Mouse (Mus musculus) cerebellum, adult 11-12 months (tissue): ENCODE results near the gene Adam11.

Experiments
- DNase-seq: peaks from one replicate; pipeline ENCODE4 v3.0.0; 2022

Gene Adam11

DNA sequence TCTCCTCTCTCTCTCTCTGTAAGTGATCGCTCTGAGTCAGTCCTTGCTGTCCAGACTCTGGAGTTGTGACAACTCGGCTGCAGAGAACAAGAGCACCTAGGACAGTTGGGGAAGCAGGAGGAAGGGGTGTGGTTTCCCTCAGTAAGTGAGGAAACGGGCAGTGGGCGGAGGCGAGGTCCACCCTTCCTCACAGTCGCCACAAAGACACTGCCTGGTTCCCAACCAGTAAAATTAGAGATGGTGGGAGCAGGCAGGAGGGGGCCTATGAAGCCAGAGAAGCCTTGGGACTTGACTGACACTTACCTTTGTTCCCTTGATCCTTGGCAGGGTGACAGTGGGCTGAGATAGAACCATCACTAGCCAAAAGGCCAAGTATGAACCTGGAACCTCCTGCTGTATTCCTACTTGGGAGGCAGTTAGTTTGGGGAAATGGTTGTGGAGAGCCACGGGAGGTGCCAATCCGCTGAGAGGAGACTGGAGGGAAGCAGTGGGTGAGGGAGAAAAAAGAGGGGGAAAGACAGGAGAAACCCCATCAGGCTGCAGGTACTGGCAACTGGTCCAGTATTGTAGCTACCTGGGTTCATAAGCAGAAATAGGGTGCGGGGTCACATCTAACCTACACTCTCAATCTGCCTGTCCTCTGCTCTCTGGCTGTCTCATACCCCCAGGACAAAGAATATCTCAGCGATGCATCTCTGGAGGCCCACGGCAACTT lies 19.2 kb downstream of the Adam11 start:
- peak; percentile 48 for DNase-seq

DNA sequence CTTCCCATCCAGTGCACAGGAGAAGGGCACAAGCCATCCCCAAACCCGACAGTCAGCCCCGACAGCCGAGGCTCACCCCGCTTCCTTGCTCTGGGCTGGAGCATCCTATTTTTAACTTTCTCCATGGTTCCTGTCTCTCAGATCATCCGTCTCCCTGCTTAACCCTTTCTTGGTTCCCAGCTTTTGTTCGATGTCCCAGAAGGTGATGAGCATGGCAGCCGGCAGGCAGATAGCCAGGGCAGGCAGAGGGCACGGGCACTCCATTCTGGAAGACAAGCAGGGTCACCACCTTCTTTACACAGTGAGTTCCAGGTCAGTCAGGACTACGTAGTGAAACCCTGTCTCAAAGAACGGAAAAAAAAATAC lies 19.7 kb downstream of the Adam11 start:
- no peak for DNase-seq

DNA sequence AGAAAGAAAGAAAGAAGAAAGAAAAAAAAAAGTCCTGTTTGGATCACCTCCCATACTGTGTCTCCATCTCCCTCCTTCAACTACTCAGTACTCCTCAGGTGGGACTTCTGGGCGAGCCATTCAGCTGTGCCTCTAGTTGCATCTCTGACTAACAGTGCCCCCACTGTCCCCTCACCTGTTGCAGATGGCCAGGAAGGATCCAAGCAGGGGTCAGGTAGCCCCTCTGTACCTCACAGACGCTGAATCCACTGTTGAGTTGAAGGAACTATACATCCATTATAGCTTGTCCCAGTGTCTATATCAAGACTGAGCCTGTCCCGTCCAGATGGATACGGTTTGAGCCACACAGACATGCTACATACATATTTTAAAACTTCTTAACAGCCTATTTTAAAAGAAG lies 20.3 kb downstream of the Adam11 start:
- DNase-seq = no peak

DNA sequence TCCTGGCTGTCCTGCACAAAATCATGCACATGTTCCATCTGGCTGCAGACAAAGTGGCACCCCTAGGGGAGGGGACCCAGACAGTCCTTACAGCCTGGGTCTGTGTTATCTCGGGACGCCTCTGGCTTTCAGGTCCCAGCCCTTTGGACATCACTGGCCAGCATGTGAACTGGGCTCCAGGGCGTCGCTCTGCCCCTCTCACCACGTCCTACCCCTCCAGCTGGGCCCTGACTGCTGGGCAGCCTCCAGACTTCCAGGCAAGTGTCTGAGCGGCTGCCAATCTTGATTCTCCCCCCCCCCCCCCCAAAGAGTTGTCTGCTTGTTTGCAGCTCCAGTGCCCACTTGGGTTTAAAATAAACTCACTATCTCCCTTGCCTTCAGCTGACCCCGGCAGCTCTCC lies 22.2 kb downstream of the Adam11 start:
- DNase-seq = no peak

- no peak for DNase-seq
These were observed 26.5 kb downstream of the Adam11 start for GRCm38 (mm10) chr11:102787688-102788177.

- DNase-seq = no peak
These were observed 30.6 kb downstream of the Adam11 start for GRCm38 (mm10) chr11:102791682-102792445.

GRCm38 (mm10) chr11:102794157-102794556 lies 32.9 kb downstream of the Adam11 start:
- DNase-seq = no peak

DNA sequence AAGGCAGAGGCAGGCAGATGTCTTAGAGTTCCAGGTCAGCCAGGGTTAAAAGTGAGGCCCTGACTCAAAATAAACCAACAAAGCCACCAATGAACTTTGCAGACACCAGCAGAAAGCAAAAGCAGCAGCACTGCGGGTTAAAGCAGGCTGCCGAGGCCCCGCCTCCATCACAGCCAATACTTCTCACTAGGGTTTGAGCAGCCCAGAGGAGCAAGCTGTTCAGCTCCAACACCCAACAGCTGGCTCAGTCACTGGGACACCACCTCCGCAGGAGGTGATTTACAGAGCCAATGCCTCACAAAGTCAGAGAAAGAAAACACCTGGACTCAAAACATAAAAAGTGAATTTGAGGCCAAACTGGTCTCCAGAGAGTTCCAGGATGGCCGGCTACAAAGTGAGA lies 42.2 kb downstream of the Adam11 start:
- no peak for DNase-seq

GRCm38 (mm10) chr11:102808246-102808645 lies 47.0 kb downstream of the Adam11 start:
- DNase-seq = no peak

- no peak for DNase-seq
These were observed 49.7 kb downstream of the Adam11 start for GRCm38 (mm10) chr11:102810721-102811485.

- DNase-seq = no peak
These were observed 53.6 kb downstream of the Adam11 start for GRCm38 (mm10) chr11:102814881-102815280.

DNA sequence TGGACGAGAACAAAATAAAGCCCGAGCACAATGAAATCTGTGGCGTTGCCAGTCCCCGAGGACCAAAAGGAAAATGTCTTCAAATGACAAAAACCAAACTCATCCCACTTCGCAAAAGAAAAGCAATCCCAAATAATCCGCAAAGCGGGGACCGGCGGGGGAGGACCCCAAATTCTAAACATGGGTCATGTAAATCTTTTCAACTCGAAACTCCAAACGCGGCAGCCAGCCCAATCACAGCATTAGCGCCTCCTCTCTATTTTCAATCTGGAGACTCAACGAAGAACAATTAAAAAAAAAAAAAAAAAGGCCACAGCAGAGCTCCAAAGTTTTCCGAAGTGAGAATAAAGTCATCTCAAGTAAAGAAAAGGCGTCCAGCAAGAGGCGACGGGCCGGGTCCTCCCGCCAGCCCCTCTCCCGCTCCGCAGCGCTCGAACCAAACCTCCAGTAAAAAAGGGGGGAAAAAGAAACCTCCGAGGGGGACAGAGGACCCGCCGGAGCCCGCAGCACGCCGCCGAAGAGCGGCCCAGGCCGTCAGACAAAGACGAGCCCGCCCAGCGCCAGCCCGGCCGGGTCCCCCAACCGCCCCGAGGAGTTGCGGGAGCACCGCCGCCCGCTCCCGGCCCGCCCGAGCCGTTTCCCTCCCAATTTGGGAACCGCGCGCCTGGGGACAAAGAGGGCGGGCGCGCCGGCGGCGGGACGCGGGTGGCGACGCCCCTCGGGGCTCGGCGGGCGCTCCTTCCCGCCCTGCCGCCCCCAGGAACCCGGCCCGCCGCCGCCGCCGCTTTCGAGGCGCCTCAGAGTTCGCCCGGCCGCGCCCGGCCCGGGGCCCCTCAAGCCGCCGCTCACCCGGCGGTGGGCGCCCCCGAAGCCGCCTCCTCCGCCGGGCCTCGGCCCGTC lies 57.1 kb downstream of the Adam11 start:
- no peak for DNase-seq

- DNase-seq = peak; percentile 26
These were observed 58.0 kb downstream of the Adam11 start, which contains the start of gene Gjc1 for GRCm38 (mm10) chr11:102819021-102819782. TSS of gene Gjc1 (minus strand) at chr11:102819700.

DNA sequence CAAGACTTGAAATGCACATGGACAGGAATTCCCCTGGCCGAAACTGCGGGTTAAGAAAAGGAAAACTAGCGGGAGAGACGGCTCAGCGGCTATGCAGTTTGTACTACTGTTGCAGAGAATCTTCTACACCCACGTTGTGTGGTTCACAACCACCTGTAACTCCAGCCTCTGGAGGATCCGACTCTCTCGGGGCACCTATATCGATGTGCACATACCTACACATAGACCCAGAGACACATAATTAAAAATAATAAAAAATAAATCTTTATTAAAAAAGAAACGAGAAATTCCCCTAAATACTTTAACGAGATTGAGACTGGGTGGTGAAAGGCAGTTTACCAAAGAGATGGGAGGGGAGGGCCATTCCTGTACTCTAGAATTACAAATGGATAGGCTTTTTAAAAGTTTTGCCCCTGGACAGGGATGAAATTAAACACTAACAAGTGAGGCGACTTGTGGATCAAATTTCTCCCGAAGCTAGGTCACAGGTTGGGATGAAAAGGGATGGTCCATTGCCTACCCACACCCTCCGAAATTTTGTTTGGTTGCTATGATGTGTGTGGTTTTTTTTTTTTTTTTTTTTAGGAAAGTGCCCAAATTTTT lies 58.6 kb downstream of the Adam11 start:
- no peak for DNase-seq

DNA sequence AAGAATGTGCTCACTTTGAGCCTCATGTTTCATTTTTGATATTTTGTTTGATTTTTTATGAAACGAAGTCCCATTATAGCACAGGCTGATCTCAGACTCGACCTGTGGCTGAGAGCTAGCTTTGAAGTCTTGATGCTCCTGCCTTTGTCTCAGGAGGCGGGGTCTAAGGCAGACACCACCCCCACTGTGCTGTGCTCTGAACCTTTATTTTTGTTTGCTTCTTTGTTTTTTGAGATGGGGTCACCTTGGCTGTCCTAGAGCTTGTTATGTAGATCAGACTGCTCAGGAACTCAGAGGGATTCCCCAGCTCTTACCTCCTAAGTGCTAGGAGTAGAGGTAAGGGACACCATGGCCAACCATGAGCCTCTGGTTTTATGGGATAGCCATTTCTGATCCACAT lies 59.2 kb downstream of the Adam11 start:
- DNase-seq = no peak

- DNase-seq = no peak
These were observed 60.0 kb downstream of the Adam11 start for GRCm38 (mm10) chr11:102821231-102821630.

DNA sequence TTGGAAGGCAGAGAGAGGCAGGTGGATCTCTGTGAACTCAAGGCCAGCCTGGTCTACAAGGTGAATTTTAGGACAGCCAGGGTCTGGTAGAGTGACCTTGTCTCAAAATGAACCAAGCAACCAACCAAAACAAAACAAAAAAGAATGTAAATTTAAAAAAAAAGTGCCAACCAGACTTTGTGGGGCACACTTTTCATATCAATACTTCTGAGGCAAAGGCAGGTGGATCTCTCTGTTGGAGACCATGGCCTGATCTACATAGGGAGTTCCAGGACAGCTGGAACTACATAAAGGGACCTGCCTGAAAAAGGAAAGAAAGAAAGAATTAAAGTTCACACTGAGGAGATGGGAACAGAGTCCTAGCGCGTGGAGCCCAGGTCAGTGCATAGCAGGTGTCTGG lies 65.2 kb downstream of the Adam11 start:
- no peak for DNase-seq

GRCm38 (mm10) chr11:102827097-102827496 lies 65.9 kb downstream of the Adam11 start:
- no peak for DNase-seq
